Mouse (Mus musculus): Measurements from ENCODE around the gene Pank1. TPM values are rescaled to one million over a fixed set of nuclear protein-coding genes. Genes with fewer than 3 reads are reported as not detected.

Pank1 gene
- total RNA-seq, 2 experiments from 2014 or later = 8.8 to 17.8 TPM

GRCm38 (mm10) chr19:34778993-34779392 lies 100.3 kb downstream of the Pank1 start:
- no peak for ATAC-seq (replicated peaks; ENCODE audit: low FRiP score, low TSS enrichment, poor library complexity, severe bottlenecking)

GRCm38 (mm10) chr19:34778098-34778497 lies 101.2 kb downstream of the Pank1 start:
- no peak for ATAC-seq (replicated peaks; ENCODE audit: low FRiP score, low TSS enrichment, poor library complexity, severe bottlenecking)

- ATAC-seq (replicated peaks; ENCODE audit: low FRiP score, low TSS enrichment, poor library complexity, severe bottlenecking) = no peak
Measured at GRCm38 (mm10) chr19:34772775-34773174, 106.5 kb downstream of the Pank1 start.

- ATAC-seq (replicated peaks; ENCODE audit: low FRiP score, low TSS enrichment, poor library complexity, severe bottlenecking) = no peak
Measured at GRCm38 (mm10) chr19:34770764-34771163, 108.5 kb downstream of the Pank1 start.

- no peak for ATAC-seq (replicated peaks; ENCODE audit: low FRiP score, low TSS enrichment, poor library complexity, severe bottlenecking)
Measured at GRCm38 (mm10) chr19:34758754-34759153, 120.5 kb downstream of the Pank1 start.

Other genes with a start within 250 kb of the Pank1 start
- gene Ifit1bl2, start 238.7 kb downstream of the Pank1 start, total RNA-seq (2014; fragmentation: Nextera tagmentation) = not detected in 2 replicates
- not detected in 2 replicates for gene Ifit1bl2, start 238.7 kb downstream of the Pank1 start, total RNA-seq (2017)
- 0.69 TPM in 1 of 2 replicates, not detected in the other for gene Ifit1, start 238.6 kb downstream of the Pank1 start, total RNA-seq (2014; fragmentation: Nextera tagmentation)
- gene Ifit1, start 238.6 kb downstream of the Pank1 start, total RNA-seq (2017) = 1.8 and 2.9 TPM in 2 replicates
- gene Slc16a12, start 132.2 kb downstream of the Pank1 start, total RNA-seq (2014; fragmentation: Nextera tagmentation) = not detected in 2 replicates
- not detected in 2 replicates for gene Slc16a12, start 132.2 kb downstream of the Pank1 start, total RNA-seq (2017)
- 100 and 118 TPM in 2 replicates for gene Kif20b, start 42.9 kb upstream of the Pank1 start, total RNA-seq (2014; fragmentation: Nextera tagmentation)
- 99.0 and 103 TPM in 2 replicates for gene Kif20b, start 42.9 kb upstream of the Pank1 start, total RNA-seq (2017)